Mouse (Mus musculus): ENCODE data around the gene Krtap4-1.

DNA sequence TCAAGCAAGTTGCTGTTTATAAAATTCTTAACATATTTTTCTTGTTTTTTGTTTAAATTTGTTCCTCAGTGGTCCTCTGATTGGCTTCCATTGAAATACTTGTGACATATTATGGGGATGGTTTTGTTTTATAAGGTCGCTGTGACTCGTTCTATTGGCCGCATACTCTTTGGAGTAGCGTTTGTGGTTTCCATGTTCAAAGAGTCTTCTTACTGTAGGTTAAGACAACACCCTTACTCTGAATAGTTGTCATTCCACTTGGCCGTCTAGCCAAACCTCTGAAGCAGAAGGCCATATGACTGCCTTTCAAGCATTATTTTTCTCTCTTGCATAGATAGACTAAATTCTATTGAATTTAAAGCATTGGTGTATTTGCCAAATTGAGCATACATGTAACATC, 47.0 kb downstream of the Krtap4-1 start:
- TF ChIP-seq POLR2A (IDR thresholded peaks at IDR 0.05; ENCODE audit: borderline replicate concordance, control insufficient read depth, low read depth, low read length) (no peak), CTCF (IDR thresholded peaks at IDR 0.05; ENCODE audit: control insufficient read depth, insufficient read depth, low read length) (no peak)

Measured in bone marrow, adult 2 months (tissue).